Mouse (Mus musculus) forebrain, embryonic 11.5 days (tissue): Measurements from ENCODE around the gene Adgrg3. TPM values are rescaled to one million over a fixed set of nuclear protein-coding genes. Genes with fewer than 3 reads are reported as not detected.

Experiments used
- ATAC-seq: fragments of 200-750 bp; cut with Nextera tagmentation; replicated peaks from 2 replicates; pipeline ENCODE4 v1.8.0; 2017; ENCODE audit warnings: moderate TSS enrichment; ENCODE audit not compliant: low FRiP score
- DNase-seq: peaks from one replicate; pipeline ENCODE4 v3.0.0-alpha.2; 2017; ENCODE audit warnings: low spot score
- H3K27ac ChIP-seq: fragments of 300-500 bp; sonication (generic); 2 replicates; pipeline ENCODE4 v1.5.1; 2014; ENCODE audit warnings: low read depth, low read length
- H3K27me3 ChIP-seq: fragments of 300-500 bp; sonication (generic); 2 replicates; pipeline ENCODE4 v1.6.1; 2014; ENCODE audit warnings: mild to moderate bottlenecking, low read length, mixed read lengths; ENCODE audit not compliant: control insufficient read depth, insufficient read depth
- H3K36me3 ChIP-seq: fragments of 300-500 bp; sonication (generic); 2 replicates; pipeline ENCODE4 v1.6.1; 2014; ENCODE audit warnings: mild to moderate bottlenecking, low read length, moderate library complexity, mixed read lengths; ENCODE audit not compliant: control insufficient read depth, insufficient read depth
- H3K4me1 ChIP-seq: fragments of 300-500 bp; sonication (generic); replicated peaks from 2 replicates; pipeline ENCODE4 v1.6.1; 2014; ENCODE audit warnings: low read length, mixed read lengths; ENCODE audit not compliant: control insufficient read depth, insufficient read depth
- H3K4me2 ChIP-seq: fragments of 300-500 bp; sonication (generic); 2 replicates; pipeline ENCODE4 v1.6.1; 2014; ENCODE audit warnings: low read depth, mild to moderate bottlenecking, low read length, moderate library complexity, mixed read lengths; ENCODE audit not compliant: severe bottlenecking
- H3K4me3 ChIP-seq: fragments of 300-500 bp; sonication (generic); 2 replicates; pipeline ENCODE4 v1.5.1; 2014; ENCODE audit warnings: low read depth, low read length
- H3K9ac ChIP-seq: fragments of 300-500 bp; sonication (generic); 2 replicates; pipeline ENCODE4 v1.6.1; 2014; ENCODE audit warnings: low read length
- H3K9me3 ChIP-seq: fragments of 300-500 bp; sonication (generic); 2 replicates; pipeline ENCODE4 v1.6.1; 2016; ENCODE audit warnings: low read length, mixed read lengths; ENCODE audit not compliant: control insufficient read depth
- WGBS: fragments of 180-500 bp; shearing (Covaris S2); extraction: QIAGEN DNeasy Blood & Tissue Kit; methylation state at CpG from one replicate; pipeline ENCODE4 v1.1.7; 2014; 5-methylcytosine and 5-hydroxymethylcytosine counted together
- polyA plus RNA-seq: library from polyadenylated mRNA; unstranded; fragments of >200 nt; fragmentation: Nextera tagmentation; extraction: Ambion mirVana; gene quantifications from 2 replicates; pipeline ENCODE4 v1.2.1, GENCODE M21; 2014

Adgrg3 gene
- polyA plus RNA-seq, 1 experiment from 2014 or later = 3.2 TPM

DNA sequence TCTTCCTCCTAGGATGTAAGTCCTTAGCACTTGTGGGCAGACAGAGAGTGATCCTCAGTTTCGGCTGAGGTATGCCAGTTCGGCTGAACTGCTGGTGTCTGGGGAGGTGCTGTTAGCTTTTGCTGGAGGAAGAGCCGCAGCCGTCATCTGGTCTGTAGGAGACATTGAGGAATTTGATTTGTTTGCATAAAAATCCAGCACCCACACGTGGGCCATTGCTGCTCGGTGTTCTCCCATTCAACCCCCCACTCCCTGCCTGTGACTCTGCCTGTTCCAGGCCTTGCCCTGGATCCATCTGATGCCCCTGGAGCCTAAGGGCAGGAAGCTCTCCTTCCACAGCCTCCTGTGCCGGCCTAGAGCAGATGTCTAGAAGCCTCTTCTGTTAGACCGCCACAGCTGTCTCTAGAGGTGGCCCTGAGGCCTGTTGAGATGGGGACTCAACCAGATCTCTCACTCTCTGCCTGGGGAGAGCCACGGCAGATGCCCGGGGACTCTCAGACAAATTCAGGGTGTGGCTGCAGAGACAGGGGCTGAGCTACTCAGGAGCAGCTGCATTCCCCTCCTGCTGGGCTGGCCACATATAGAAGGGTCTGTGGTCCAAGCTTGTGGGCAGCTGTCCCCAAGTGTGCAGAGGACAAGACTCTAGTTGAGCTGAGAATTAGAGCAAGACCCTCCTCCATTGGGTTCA is 67.4 kb downstream of the Adgrg3 start:
- H3K9ac ChIP-seq = no peak overlapping the region
- no peak overlapping the region for H3K4me2 ChIP-seq
- H3K9me3 ChIP-seq = no peaks in the 10 kb centered on the region
- ATAC-seq = no peak
- 89% methylated on average over 10 of the region's 10 CpGs for WGBS
- H3K27ac ChIP-seq = no peak overlapping the region
- H3K4me3 ChIP-seq = no peak overlapping the region
- no peaks in the 10 kb centered on the region for H3K27me3 ChIP-seq
- no peak for DNase-seq
- no peaks in the 10 kb centered on the region for H3K36me3 ChIP-seq
- H3K4me1 ChIP-seq = no peaks in the 10 kb centered on the region; the same call in 1 of the 2 replicates

DNA sequence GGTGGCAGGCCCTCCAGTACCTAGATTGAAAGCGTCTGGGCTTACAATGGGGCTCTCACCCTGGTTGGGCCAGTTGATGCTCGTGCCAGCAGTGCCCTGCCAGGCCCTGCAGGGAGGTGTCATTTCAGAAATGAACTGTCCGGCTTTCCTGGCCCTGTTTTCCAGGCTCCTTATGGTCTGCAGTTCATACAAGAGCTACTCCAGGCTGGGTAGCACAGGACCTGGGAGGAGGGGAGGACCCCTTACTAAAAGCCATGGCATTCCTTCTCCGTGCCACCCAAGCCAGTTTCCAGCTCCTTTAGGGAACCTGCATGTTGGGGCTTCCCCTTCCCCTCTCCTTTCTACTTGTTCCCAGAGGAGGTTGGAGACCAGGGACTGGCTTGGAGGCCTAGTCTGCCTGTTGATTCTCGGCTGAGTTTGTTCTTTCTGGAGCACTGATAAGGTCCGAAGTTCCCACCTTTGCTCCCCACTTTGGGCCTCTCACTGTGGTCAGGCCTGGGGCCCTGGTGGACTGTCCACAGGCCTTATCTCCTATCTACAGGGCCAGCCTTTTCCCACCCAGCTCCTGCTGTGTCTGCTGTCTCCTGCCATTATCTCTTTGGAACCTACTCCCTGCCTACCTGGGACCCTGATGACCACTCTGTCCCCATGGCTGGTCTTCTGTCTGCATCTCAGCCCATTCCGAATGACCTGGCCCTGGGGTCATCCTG is 68.1 kb downstream of the Adgrg3 start:
- H3K36me3 ChIP-seq = no peaks in the 10 kb centered on the region
- H3K27ac ChIP-seq = no peak overlapping the region
- H3K4me2 ChIP-seq = no peak overlapping the region
- H3K4me1 ChIP-seq = no peaks in the 10 kb centered on the region; the same call in 1 of the 2 replicates
- H3K4me3 ChIP-seq = no peak overlapping the region
- no peak overlapping the region for H3K9ac ChIP-seq
- no peaks in the 10 kb centered on the region for H3K27me3 ChIP-seq
- WGBS = 90% methylated on average over 7 of the region's 7 CpGs
- DNase-seq (no peak), ATAC-seq (no peak)
- H3K9me3 ChIP-seq = no peaks in the 10 kb centered on the region

DNA sequence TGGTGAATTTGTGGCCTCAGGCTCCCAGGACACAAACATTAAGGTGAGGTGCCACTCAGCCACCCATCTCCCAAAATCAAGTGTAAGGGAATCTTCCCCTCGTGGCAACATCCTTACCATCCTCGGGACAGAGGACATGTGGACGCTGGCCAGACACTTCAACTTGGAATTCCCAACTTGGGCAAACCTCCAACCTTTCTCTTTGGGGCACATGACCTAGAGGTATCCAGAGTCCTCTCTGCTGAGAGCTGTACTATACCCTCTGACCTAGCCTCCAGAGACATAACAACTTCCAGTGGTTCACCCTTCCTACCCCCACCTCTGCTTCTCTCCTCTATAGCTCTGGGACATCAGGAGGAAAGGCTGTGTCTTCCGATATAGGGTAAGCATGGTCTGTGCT is 76.1 kb downstream of the Adgrg3 start:
- no peaks in the 10 kb centered on the region; the same call in 1 of the 2 replicates for H3K36me3 ChIP-seq
- no peak overlapping the region for H3K9ac ChIP-seq
- H3K27ac ChIP-seq = no peak overlapping the region
- ATAC-seq (no peak), DNase-seq (no peak)
- 94% methylated on average over 4 of the region's 4 CpGs for WGBS
- H3K27me3 ChIP-seq = no peaks in the 10 kb centered on the region
- H3K4me1 ChIP-seq = no peaks in the 10 kb centered on the region
- no peak overlapping the region for H3K4me2 ChIP-seq
- H3K9me3 ChIP-seq = no peaks in the 10 kb centered on the region
- H3K4me3 ChIP-seq = no peak overlapping the region

Other genes with a start within 250 kb of the Adgrg3 start
- gene Cx3cl1, start 245.7 kb upstream of the Adgrg3 start, polyA plus RNA-seq = 8.8 and 9.4 TPM in 2 replicates
- gene Ccl17, start 207.2 kb upstream of the Adgrg3 start, polyA plus RNA-seq = not detected in 2 replicates
- 53.7 and 60.5 TPM in 2 replicates for gene Coq9, start 179.4 kb upstream of the Adgrg3 start, polyA plus RNA-seq
- 144 and 152 TPM in 2 replicates for gene Ciapin1, start 179.3 kb upstream of the Adgrg3 start, polyA plus RNA-seq
- 156 and 173 TPM in 2 replicates for gene Polr2c, start 160.2 kb upstream of the Adgrg3 start, polyA plus RNA-seq
- 19.1 and 19.9 TPM in 2 replicates for gene Dok4, start 141.4 kb upstream of the Adgrg3 start, polyA plus RNA-seq
- gene Ccdc102a, start 99.6 kb upstream of the Adgrg3 start, polyA plus RNA-seq = 18.8 and 19.5 TPM in 2 replicates
- 0.12 and 0.20 TPM in 2 replicates for gene Adgrg5, start 94.0 kb upstream of the Adgrg3 start, polyA plus RNA-seq
- 177 and 184 TPM in 2 replicates for gene Adgrg1, start 42.9 kb upstream of the Adgrg3 start, polyA plus RNA-seq
- 0.12 TPM in 1 of 2 replicates, not detected in the other for gene Drc7, start 37.4 kb downstream of the Adgrg3 start, polyA plus RNA-seq
- 37.3 and 37.5 TPM in 2 replicates for gene Katnb1, start 63.5 kb downstream of the Adgrg3 start, polyA plus RNA-seq
- gene Kifc3, start 185.1 kb downstream of the Adgrg3 start, polyA plus RNA-seq = 5.5 and 5.9 TPM in 2 replicates